Mouse (Mus musculus) stomach, postnatal 0 days (tissue): ENCODE results near the gene Birc2. TPM values are rescaled to one million over a fixed set of nuclear protein-coding genes. Genes with fewer than 3 reads are reported as not detected.
"Not testable (repeated sequence)": the region's sequence is repeated elsewhere in the genome, so short reads cannot be mapped to it uniquely, and the experiment has no call there.

Source experiments
- ATAC-seq: fragments of 200-750 bp; cut with Nextera tagmentation; 2 replicates; pipeline ENCODE4 v1.8.0; 2017; ENCODE audit not compliant: low FRiP score, low TSS enrichment
- DNase-seq: peaks from one replicate; pipeline ENCODE4 v3.0.0-alpha.2; 2016; ENCODE audit warnings: low spot score
- H3K27ac ChIP-seq: fragments of 300-500 bp; sonication (generic); replicated peaks from 2 replicates; pipeline ENCODE4 v1.5.1; 2014; ENCODE audit warnings: mild to moderate bottlenecking, control low read depth
- H3K27me3 ChIP-seq: fragments of 300-500 bp; sonication (generic); 2 replicates; pipeline ENCODE4 v1.6.1; 2014; ENCODE audit warnings: low read length; ENCODE audit not compliant: control insufficient read depth, insufficient read depth
- H3K36me3 ChIP-seq: fragments of 300-500 bp; sonication (generic); 2 replicates; pipeline ENCODE4 v1.6.1; 2014; ENCODE audit warnings: low read length, mixed read lengths; ENCODE audit not compliant: control insufficient read depth, insufficient read depth
- H3K4me1 ChIP-seq: fragments of 300-500 bp; sonication (generic); replicated peaks from 2 replicates; pipeline ENCODE4 v1.6.1; 2014; ENCODE audit warnings: antibody characterized with exemption; ENCODE audit not compliant: control insufficient read depth, insufficient read depth
- H3K4me2 ChIP-seq: fragments of 300-500 bp; sonication (generic); replicated peaks from 2 replicates; pipeline ENCODE4 v1.6.1; 2014; ENCODE audit warnings: low read depth, mild to moderate bottlenecking, control low read depth, moderate library complexity
- H3K4me3 ChIP-seq: fragments of 300-500 bp; sonication (generic); 2 replicates; pipeline ENCODE4 v1.5.1; 2014; ENCODE audit warnings: low read depth, low read length, control low read depth
- H3K9ac ChIP-seq: fragments of 300-500 bp; sonication (generic); 2 replicates; pipeline ENCODE4 v1.6.1; 2014; ENCODE audit warnings: mild to moderate bottlenecking, low read length, control low read depth, mixed read lengths
- H3K9me3 ChIP-seq: fragments of 300-500 bp; sonication (generic); 2 replicates; pipeline ENCODE4 v1.6.1; 2016; ENCODE audit warnings: low read length; ENCODE audit not compliant: control insufficient read depth
- CTCF ChIP-seq: IDR thresholded peaks from 2 replicates; pipeline ENCODE4 v1.5.1; 2016; ENCODE audit warnings: antibody characterized with exemption, low read depth, mild to moderate bottlenecking, moderate library complexity
- EP300 ChIP-seq: optimal IDR thresholded peaks from 2 replicates; pipeline ENCODE3; 2016; ENCODE audit warnings: antibody characterized with exemption
- WGBS: fragments of 180-500 bp; shearing (Covaris S2); extraction: QIAGEN DNeasy Blood & Tissue Kit; methylation state at CpG from one replicate; pipeline ENCODE4 v1.1.7; 2014; 5-methylcytosine and 5-hydroxymethylcytosine counted together
- polyA plus RNA-seq: library from polyadenylated mRNA; unstranded; fragments of >200 nt; fragmentation: Nextera tagmentation; extraction: Ambion mirVana; gene quantifications from 2 replicates; pipeline ENCODE4 v1.2.1, GENCODE M21; 2015

Gene Birc2
- polyA plus RNA-seq, 1 experiment from 2014 or later = 17.2 TPM

- peak overlapping the region; percentile 93 for H3K27ac ChIP-seq
- TF ChIP-seq CTCF (no peak), EP300 (no peak)
- WGBS = 16% methylated on average over 22 of the region's 23 CpGs
- ATAC-seq (no peak; the same call in 1 of the 2 replicates), DNase-seq (no peak)
- H3K4me1 ChIP-seq = no peaks in the 10 kb centered on the region
- H3K4me2 ChIP-seq = peak overlapping the region; percentile 86
- peak overlapping the region; percentile 62 for H3K4me3 ChIP-seq
- H3K9me3 ChIP-seq = no peaks in the 10 kb centered on the region
- H3K9ac ChIP-seq = peak overlapping the region; percentile 86
- H3K27me3 ChIP-seq = no peaks in the 10 kb centered on the region
- no peaks in the 10 kb centered on the region; the same call in 1 of the 2 replicates for H3K36me3 ChIP-seq
Observed at GRCm38 (mm10) chr9:7872044-7872774, 35.3 kb upstream of the Birc2 start.

- H3K4me1 ChIP-seq = no peaks in the 10 kb centered on the region
- peak overlapping the region; percentile 93 for H3K27ac ChIP-seq
- H3K36me3 ChIP-seq = no peaks in the 10 kb centered on the region; the same call in 1 of the 2 replicates
- H3K9me3 ChIP-seq = no peaks in the 10 kb centered on the region
- TF ChIP-seq EP300 (no peak), CTCF (no peak)
- H3K4me2 ChIP-seq = no peak overlapping the region; the same call in 1 of the 2 replicates
- no peak overlapping the region for H3K9ac ChIP-seq
- peak; percentile 13; the same call in 1 of the 2 replicates for ATAC-seq
- H3K4me3 ChIP-seq = no peak overlapping the region
- WGBS = 61% methylated on average over 4 of the region's 4 CpGs
- H3K27me3 ChIP-seq = no peaks in the 10 kb centered on the region
- DNase-seq = no peak
Observed at GRCm38 (mm10) chr9:7871316-7872043, 34.6 kb upstream of the Birc2 start.

- Histone ChIP-seq H3K27me3 (no peaks in the 10 kb centered on the region), H3K4me1 (no peaks in the 10 kb centered on the region), H3K27ac (peak overlapping the region; percentile 93), H3K4me2 (no peak overlapping the region), H3K4me3 (no peak overlapping the region), H3K36me3 (no peaks in the 10 kb centered on the region; the same call in 1 of the 2 replicates), H3K9me3 (no peaks in the 10 kb centered on the region), H3K9ac (no peak overlapping the region)
- ATAC-seq (no peak), DNase-seq (no peak)
- no peak for TF ChIP-seq CTCF
- TF ChIP-seq EP300 = no peak
- 74% methylated on average over 10 of the region's 10 CpGs for WGBS
Observed at GRCm38 (mm10) chr9:7870556-7871315, 33.9 kb upstream of the Birc2 start.

- DNase-seq (peak; percentile 18), ATAC-seq (peak; percentile 1; the same call in 1 of the 2 replicates)
- no peaks in the 10 kb centered on the region for H3K9me3 ChIP-seq
- no peak overlapping the region for H3K27ac ChIP-seq
- no peak overlapping the region for H3K4me3 ChIP-seq
- no peaks in the 10 kb centered on the region for H3K4me1 ChIP-seq
- H3K27me3 ChIP-seq = no peaks in the 10 kb centered on the region
- no peak for TF ChIP-seq EP300
- no peak for TF ChIP-seq CTCF
- no peaks in the 10 kb centered on the region; the same call in 1 of the 2 replicates for H3K36me3 ChIP-seq
- H3K9ac ChIP-seq = no peak overlapping the region
- no peak overlapping the region for H3K4me2 ChIP-seq
- whole genome bisulfite sequencing = 82% methylated on average over 4 of the region's 4 CpGs
Observed at GRCm38 (mm10) chr9:7868838-7869491, 32.1 kb upstream of the Birc2 start.

GRCm38 (mm10) chr9:7867981-7868380 is 31.1 kb upstream of the Birc2 start:
- DNase-seq (peak; percentile 19), ATAC-seq (no peak)
- H3K27me3 ChIP-seq = no peaks in the 10 kb centered on the region
- H3K36me3 ChIP-seq = no peaks in the 10 kb centered on the region; the same call in 1 of the 2 replicates
- no peak overlapping the region for H3K27ac ChIP-seq
- H3K4me3 ChIP-seq = no peak overlapping the region
- WGBS = 85% methylated on average over 3 of the region's 3 CpGs
- no peaks in the 10 kb centered on the region for H3K4me1 ChIP-seq
- TF ChIP-seq EP300 (no peak), CTCF (no peak)
- H3K4me2 ChIP-seq = no peak overlapping the region
- no peaks in the 10 kb centered on the region for H3K9me3 ChIP-seq
- no peak overlapping the region for H3K9ac ChIP-seq

GRCm38 (mm10) chr9:7866981-7867380 is 30.1 kb upstream of the Birc2 start:
- not testable (repeated sequence) for ATAC-seq, H3K27me3 ChIP-seq, H3K36me3 ChIP-seq, H3K9ac ChIP-seq, H3K9me3 ChIP-seq, H3K4me3 ChIP-seq, H3K4me1 ChIP-seq, H3K27ac ChIP-seq, DNase-seq, H3K4me2 ChIP-seq
- 84% methylated on average over 2 of the region's 2 CpGs for WGBS
